Mouse (Mus musculus): ENCODE measurements around the gene Jup. TPM values are rescaled to one million over a fixed set of nuclear protein-coding genes. Genes with fewer than 3 reads are reported as not detected.

The Jup gene
- polyA plus RNA-seq, 3 experiments from 2014 or later, result 0.36 to 1.4 TPM; not detected in 1

GRCm38 (mm10) chr11:100408076-100408834 is 10.7 kb upstream of the Jup start:
- ATAC-seq, result no peak

GRCm38 (mm10) chr11:100406995-100407705 is 9.6 kb upstream of the Jup start:
- ATAC-seq, result no peak

GRCm38 (mm10) chr11:100406273-100406672 is 8.7 kb upstream of the Jup start:
- ATAC-seq, result no peak

GRCm38 (mm10) chr11:100404456-100405074 is 7.0 kb upstream of the Jup start:
- ATAC-seq, result no peak

GRCm38 (mm10) chr11:100403445-100404134 is 6.0 kb upstream of the Jup start:
- no peak for ATAC-seq

GRCm38 (mm10) chr11:100402682-100403081 is 5.1 kb upstream of the Jup start:
- no peak for ATAC-seq

GRCm38 (mm10) chr11:100402240-100402639 is 4.7 kb upstream of the Jup start:
- no peak for ATAC-seq

- ATAC-seq, result no peak
Observed at GRCm38 (mm10) chr11:100400842-100401241, 3.3 kb upstream of the Jup start.

- no peak for ATAC-seq
Observed at GRCm38 (mm10) chr11:100399727-100400538, 2.4 kb upstream of the Jup start.

- ATAC-seq, result no peak
Observed at GRCm38 (mm10) chr11:100399320-100399719, 1.8 kb upstream of the Jup start.

- no peak for ATAC-seq
Observed at GRCm38 (mm10) chr11:100398517-100398916, 954 bp upstream of the Jup start.

- no peak for ATAC-seq
Observed at GRCm38 (mm10) chr11:100396886-100397599, 520 bp downstream of the Jup start.

- no peak for ATAC-seq
Observed at GRCm38 (mm10) chr11:100395861-100396631, 1.5 kb downstream of the Jup start.

- ATAC-seq, result no peak
Observed at GRCm38 (mm10) chr11:100395200-100395599, 2.4 kb downstream of the Jup start.

GRCm38 (mm10) chr11:100394353-100395074 is 3.0 kb downstream of the Jup start:
- no peak for ATAC-seq

GRCm38 (mm10) chr11:100393733-100394132 is 3.8 kb downstream of the Jup start:
- no peak for ATAC-seq

- ATAC-seq, result no peak
Observed at GRCm38 (mm10) chr11:100392958-100393357, 4.6 kb downstream of the Jup start.

- no peak for ATAC-seq
Observed at GRCm38 (mm10) chr11:100391884-100392345, 5.6 kb downstream of the Jup start.

GRCm38 (mm10) chr11:100391081-100391883 is 6.3 kb downstream of the Jup start:
- no peak for ATAC-seq

Data from inflammation-experienced regulatory T-cells, adult 6 months (primary cell).